Mouse (Mus musculus) liver, embryonic 14.5 days (tissue): Measurements from ENCODE around the gene Ampd1. TPM values are rescaled to one million over a fixed set of nuclear protein-coding genes. Genes with fewer than 3 reads are reported as not detected.

ENCODE experiments used
- ATAC-seq: fragments of 200-750 bp; cut with Nextera tagmentation; 2 replicates; pipeline ENCODE4 v1.8.0; 2017; ENCODE audit warnings: moderate number of reproducible peaks, mild to moderate bottlenecking, moderate library complexity; ENCODE audit not compliant: insufficient read depth
- DNase-seq, 3 experiments: peaks; one replicate each; pipeline ENCODE4 v3.0.0-alpha.2; 2012 to 2013; ENCODE audit warnings: low read depth in 3 of 3, low spot score in 3 of 3
- H3K27ac ChIP-seq: fragments of 300-500 bp; sonication (generic); 2 replicates; pipeline ENCODE4 v1.5.1; 2014; ENCODE audit warnings: moderate library complexity, mild to moderate bottlenecking, control low read depth, inconsistent platforms
- H3K27me3 ChIP-seq: fragments of 300-500 bp; sonication (generic); 2 replicates; pipeline ENCODE4 v1.6.1; 2014; ENCODE audit warnings: mild to moderate bottlenecking, low read length, moderate library complexity; ENCODE audit not compliant: control insufficient read depth, insufficient read depth
- H3K36me3 ChIP-seq: fragments of 300-500 bp; sonication (generic); replicated peaks from 2 replicates; pipeline ENCODE4 v1.6.1; 2014; ENCODE audit warnings: low read depth; ENCODE audit not compliant: control insufficient read depth, insufficient read depth
- H3K4me1 ChIP-seq, 2 experiments: fragments of 200-500 bp in 1 of 2; fragments of 300-500 bp in 1 of 2; sonication (generic) in 1 of 2; replicated peaks; 2 replicates each; pipeline ENCODE4 v1.6.1; 2012 to 2014; ENCODE audit warnings: antibody characterized with exemption in 1 of 2, inconsistent platforms in 1 of 2, low read length in 1 of 2; ENCODE audit not compliant: control insufficient read depth in 2 of 2, insufficient read depth in 2 of 2
- H3K4me2 ChIP-seq: fragments of 300-500 bp; sonication (generic); 2 replicates; pipeline ENCODE4 v1.6.1; 2014; ENCODE audit warnings: low read depth, mild to moderate bottlenecking, control low read depth, moderate library complexity
- H3K4me3 ChIP-seq, 2 experiments: fragments of 200-500 bp in 1 of 2; fragments of 300-500 bp in 1 of 2; sonication (generic) in 1 of 2; 2 replicates each; pipeline ENCODE4 v1.5.1; 2012 to 2014; ENCODE audit warnings: low read depth in 2 of 2, low read length in 2 of 2, mild to moderate bottlenecking in 2 of 2, control low read depth in 1 of 2, inconsistent platforms in 1 of 2, moderate library complexity in 1 of 2; ENCODE audit not compliant: insufficient read depth in 1 of 2
- H3K9ac ChIP-seq: fragments of 300-500 bp; sonication (generic); replicated peaks from 2 replicates; pipeline ENCODE4 v1.6.1; 2014; ENCODE audit warnings: mild to moderate bottlenecking, control low read depth, moderate library complexity
- H3K9me3 ChIP-seq: fragments of 300-500 bp; sonication (generic); 2 replicates; pipeline ENCODE4 v1.6.1; 2016; ENCODE audit warnings: low read length, mixed read lengths; ENCODE audit not compliant: control insufficient read depth
- CTCF ChIP-seq: IDR thresholded peaks from 2 replicates; pipeline ENCODE4 v1.5.1; 2016; ENCODE audit warnings: antibody characterized with exemption, low read depth, control low read depth
- EP300 ChIP-seq: IDR thresholded peaks from 2 replicates; pipeline ENCODE4 v1.6.1; 2016; ENCODE audit warnings: antibody characterized with exemption, low read depth
- WGBS: fragments of 180-500 bp; shearing (Covaris S2); extraction: QIAGEN DNeasy Blood & Tissue Kit; methylation state at CpG from one replicate; pipeline ENCODE4 v1.1.7; 2014; ENCODE audit not compliant: insufficient replicate concordance; 5-methylcytosine and 5-hydroxymethylcytosine counted together
- polyA plus RNA-seq, 2 experiments: library from polyadenylated mRNA; depleted of rRNA in 1 of 2; stranded (reverse) in 1 of 2; unstranded in 1 of 2; fragments of >200 nt; fragmentation: Nextera tagmentation in 1 of 2; extraction: Ambion mirVana in 1 of 2; gene quantifications; 2 replicates each; pipeline versions ENCODE4 v1.2.1 to v1.2.3; 2012 to 2014

The Ampd1 gene
- polyA plus RNA-seq, 2 experiments: 0.06 to 0.07 TPM

- H3K4me1 ChIP-seq: no peaks in the 10 kb centered on the region; a peak in 1 of 4 replicates
- no peak overlapping the region for H3K9ac ChIP-seq
- TF ChIP-seq EP300: no peak
- TF ChIP-seq CTCF: no peak
- no peaks in the 10 kb centered on the region for H3K27me3 ChIP-seq
- DNase-seq: no peak
- WGBS: 54% methylated on average over 2 of the region's 2 CpGs
- no peak overlapping the region for H3K4me2 ChIP-seq
- H3K36me3 ChIP-seq: no peaks in the 10 kb centered on the region
- H3K9me3 ChIP-seq: no peaks in the 10 kb centered on the region
- no peak overlapping the region for H3K4me3 ChIP-seq
- ATAC-seq: no peak
- H3K27ac ChIP-seq: no peak overlapping the region
Measured at GRCm38 (mm10) chr3:103091753-103092152, 17.9 kb downstream of the Ampd1 start.

GRCm38 (mm10) chr3:103098662-103099061, 24.8 kb downstream of the Ampd1 start:
- H3K36me3 ChIP-seq: no peaks in the 10 kb centered on the region
- H3K9ac ChIP-seq: no peak overlapping the region
- no peak overlapping the region for H3K27ac ChIP-seq
- WGBS: 77% methylated on average over 23 of the region's 23 CpGs
- ATAC-seq: no peak
- DNase-seq: no peak
- no peaks in the 10 kb centered on the region for H3K9me3 ChIP-seq
- no peak overlapping the region for H3K4me3 ChIP-seq
- H3K4me2 ChIP-seq: no peak overlapping the region
- H3K4me1 ChIP-seq: peaks cover 5 to 9% of the 10 kb centered on the region in 2 experiments
- H3K27me3 ChIP-seq: no peaks in the 10 kb centered on the region; the same call in none of the 2 replicates
- no peak for TF ChIP-seq EP300

- Histone ChIP-seq H3K27ac (no peak overlapping the region), H3K4me1 (peaks cover 5 to 9% of the 10 kb centered on the region in 2 experiments), H3K9ac (no peak overlapping the region), H3K4me2 (no peak overlapping the region), H3K36me3 (no peaks in the 10 kb centered on the region), H3K4me3 (no peak overlapping the region), H3K27me3 (no peaks in the 10 kb centered on the region; the same call in none of the 2 replicates), H3K9me3 (no peaks in the 10 kb centered on the region)
- DNase-seq: no peak
- 59% methylated on average over 6 of the region's 6 CpGs for WGBS
- peak; percentile 67 for TF ChIP-seq CTCF
- no peak for TF ChIP-seq EP300
- no peak for ATAC-seq
Measured at GRCm38 (mm10) chr3:103099667-103100066, 25.9 kb downstream of the Ampd1 start.

- Histone ChIP-seq H3K9me3 (no peaks in the 10 kb centered on the region), H3K36me3 (no peaks in the 10 kb centered on the region), H3K9ac (no peak overlapping the region), H3K27ac (no peak overlapping the region), H3K27me3 (no peaks in the 10 kb centered on the region; the same call in none of the 2 replicates), H3K4me2 (no peak overlapping the region), H3K4me1 (peaks cover 5 to 9% of the 10 kb centered on the region in 2 experiments), H3K4me3 (no peak overlapping the region)
- DNase-seq (no peak), ATAC-seq (no peak)
- no peak for TF ChIP-seq EP300
- TF ChIP-seq CTCF: peak; percentile 57
- WGBS: 25% methylated on average over 2 of the region's 2 CpGs
Measured at GRCm38 (mm10) chr3:103100735-103101134, 26.9 kb downstream of the Ampd1 start.

- Histone ChIP-seq H3K27me3 (no peaks in the 10 kb centered on the region; the same call in none of the 2 replicates), H3K36me3 (no peaks in the 10 kb centered on the region), H3K9me3 (no peaks in the 10 kb centered on the region), H3K9ac (no peak overlapping the region), H3K4me3 (no peak overlapping the region), H3K4me2 (peak overlapping the region; percentile 99), H3K27ac (no peak overlapping the region), H3K4me1 (peaks cover 7 to 9% of the 10 kb centered on the region in 2 experiments)
- no peak for TF ChIP-seq EP300
- no peak; the same call in 1 of the 2 replicates for TF ChIP-seq CTCF
- no peak for DNase-seq
- 43% methylated on average over 5 of the region's 5 CpGs for WGBS
- ATAC-seq: no peak
Measured at GRCm38 (mm10) chr3:103101194-103101593, 27.4 kb downstream of the Ampd1 start.
